Mouse (Mus musculus) MEL-GATA-1-ER (cell line): ENCODE data around the gene Pdhx.

Experiments
- DNase-seq: peaks from one replicate; pipeline ENCODE4 v3.0.0-alpha.2; 2012; ENCODE audit warnings: low read depth; ENCODE audit errors: extremely low read depth

Pdhx gene

GRCm38 (mm10) chr2:103073219-103073982 lies at the start of gene Pdhx, which contains the start of gene Apip:
Gene Pdhx, minus strand, starts transcription at chr2:103073513.
Gene Apip, plus strand, starts transcription at chr2:103073675.
- DNase-seq = peak; percentile 90

- DNase-seq = peak; percentile 76
These were observed 46.0 kb upstream of the Pdhx start for GRCm38 (mm10) chr2:103119197-103119854.

- no peak for DNase-seq
These were observed 45.2 kb upstream of the Pdhx start for GRCm38 (mm10) chr2:103118324-103119196.

GRCm38 (mm10) chr2:103117212-103117611 lies 43.9 kb upstream of the Pdhx start:
- DNase-seq = no peak

GRCm38 (mm10) chr2:103111669-103112068 lies 38.4 kb upstream of the Pdhx start:
- DNase-seq = no peak

GRCm38 (mm10) chr2:103106172-103106571 lies 32.9 kb upstream of the Pdhx start:
- DNase-seq = no peak

GRCm38 (mm10) chr2:103102595-103102994 lies 29.3 kb upstream of the Pdhx start:
- DNase-seq = no peak

- DNase-seq = no peak
These were observed 16.2 kb upstream of the Pdhx start for GRCm38 (mm10) chr2:103089521-103089920.

- DNase-seq = no peak
These were observed 14.8 kb upstream of the Pdhx start for GRCm38 (mm10) chr2:103088099-103088498.

- peak; percentile 31 for DNase-seq
These were observed 13.1 kb upstream of the Pdhx start for GRCm38 (mm10) chr2:103086432-103086831.

GRCm38 (mm10) chr2:103085633-103086032 lies 12.3 kb upstream of the Pdhx start:
- DNase-seq = no peak

- no peak for DNase-seq
These were observed 11.1 kb upstream of the Pdhx start for GRCm38 (mm10) chr2:103084451-103084850.

- DNase-seq = no peak
These were observed 9.5 kb upstream of the Pdhx start for GRCm38 (mm10) chr2:103082853-103083252.

- DNase-seq = no peak
These were observed 8.4 kb upstream of the Pdhx start for GRCm38 (mm10) chr2:103081706-103082105.

GRCm38 (mm10) chr2:103081117-103081516 lies 7.8 kb upstream of the Pdhx start:
- no peak for DNase-seq

- no peak for DNase-seq
These were observed 2.7 kb downstream of the Pdhx start for GRCm38 (mm10) chr2:103070586-103070985.

GRCm38 (mm10) chr2:103069752-103070405 lies 3.4 kb downstream of the Pdhx start:
- DNase-seq = peak; percentile 39

GRCm38 (mm10) chr2:103068602-103069001 lies 4.7 kb downstream of the Pdhx start:
- DNase-seq = no peak

- DNase-seq = no peak
These were observed 5.6 kb downstream of the Pdhx start for GRCm38 (mm10) chr2:103067552-103068207.

GRCm38 (mm10) chr2:103066683-103067551 lies 6.4 kb downstream of the Pdhx start:
- no peak for DNase-seq
